Mouse (Mus musculus) large intestine, adult 2 months (tissue): ENCODE measurements around the gene Psmb5. TPM values are rescaled to one million over a fixed set of nuclear protein-coding genes. Genes with fewer than 3 reads are reported as not detected.

Source experiments
- DNase-seq: peaks from one replicate; pipeline ENCODE4 v3.0.0-alpha.2; 2012; ENCODE audit warnings: low read depth, low spot score
- WGBS: fragments of 180-500 bp; shearing (Covaris S2); methylation state at CpG from one replicate; pipeline ENCODE4 v1.1.7; 2018; 5-methylcytosine and 5-hydroxymethylcytosine counted together
- polyA plus RNA-seq: library from polyadenylated mRNA; depleted of rRNA; stranded (reverse); fragments of >200 nt; gene quantifications from 2 replicates; pipeline ENCODE4 v1.2.3, GENCODE M21; 2012

The Psmb5 gene
- polyA plus RNA-seq, 1 experiment = 183 TPM

DNA sequence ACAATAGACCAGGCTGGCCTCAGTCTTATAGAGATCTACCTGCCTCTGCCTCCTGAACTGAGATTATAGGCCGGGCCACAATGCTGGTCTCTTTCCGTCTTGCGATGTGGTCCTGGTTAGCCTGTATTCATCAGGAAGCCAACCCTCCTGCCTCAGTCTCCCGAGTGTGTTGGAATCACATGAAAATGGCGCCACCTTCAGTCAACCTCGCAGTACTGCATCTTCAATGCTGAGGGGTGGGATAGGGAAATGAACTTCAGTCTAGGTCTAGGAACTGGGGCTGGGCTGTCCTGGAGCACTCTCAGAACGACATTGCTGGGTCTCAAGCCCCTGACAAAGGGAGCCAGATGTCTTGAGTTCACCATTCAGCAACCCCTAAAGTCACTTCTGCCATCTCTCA, 20.7 kb downstream of the Psmb5 start:
- no peak for DNase-seq
- WGBS = 86% methylated on average over 7 of the region's 7 CpGs

DNA sequence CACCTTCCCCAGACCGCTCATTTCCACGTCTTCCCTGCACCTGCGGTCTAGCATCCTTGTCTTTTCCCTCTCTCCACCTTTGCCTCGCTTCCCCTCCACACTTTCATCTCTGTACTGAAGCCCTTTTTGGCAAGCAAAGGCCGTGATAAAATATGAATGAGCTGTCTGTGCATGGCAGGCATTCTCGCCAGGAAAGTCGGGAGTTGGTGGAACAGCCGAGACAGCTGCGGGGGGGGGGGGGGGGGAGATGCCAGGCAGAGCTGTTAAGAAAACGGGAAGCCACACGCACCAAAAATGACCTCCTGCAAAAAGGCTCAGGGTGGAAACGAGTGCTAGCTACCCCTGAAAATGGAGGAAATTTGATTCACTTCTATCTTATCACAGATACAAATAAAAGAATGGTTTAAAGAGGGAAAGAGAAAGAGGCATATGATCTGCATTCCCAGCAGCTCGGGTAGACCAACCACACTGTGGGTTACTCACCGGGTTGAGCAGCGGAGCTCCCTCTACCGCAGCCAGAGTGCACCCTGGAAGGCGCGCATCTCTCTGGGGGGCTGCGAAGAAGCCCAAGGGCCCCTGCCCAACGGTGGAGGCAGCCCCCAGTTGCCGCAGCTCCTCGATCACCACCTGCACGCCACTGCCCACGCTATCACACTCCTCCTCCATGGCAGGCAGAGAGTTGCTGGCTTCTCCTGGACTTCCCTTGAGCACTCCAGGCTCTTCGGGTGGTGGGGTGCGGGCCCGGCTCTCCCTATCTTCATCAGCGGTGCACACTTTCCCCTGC, 23.0 kb downstream of the Psmb5 start:
- no peak for DNase-seq
- WGBS = 87% methylated on average over 28 of the region's 28 CpGs

DNA sequence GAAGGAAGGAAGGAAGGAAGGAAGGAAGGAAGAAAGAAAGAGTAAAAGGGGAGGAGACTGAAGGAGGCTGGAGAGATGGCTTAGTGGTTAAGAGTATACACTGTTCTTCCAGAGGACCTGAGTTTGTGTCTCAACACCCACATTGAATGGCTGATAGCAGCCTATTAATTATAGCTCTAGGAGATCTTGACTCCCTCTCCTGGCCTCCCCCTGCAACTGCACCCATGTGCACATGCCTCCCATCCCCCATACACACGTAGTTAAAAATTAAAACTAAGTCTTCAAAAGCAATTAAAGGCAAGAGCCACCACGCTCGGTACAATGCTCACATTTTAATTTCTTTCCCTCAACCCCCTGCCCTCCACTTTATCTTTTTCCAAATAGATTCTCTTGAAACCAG, 23.8 kb downstream of the Psmb5 start:
- no peak for DNase-seq
- WGBS = 93% methylated on average over 3 of the region's 3 CpGs

DNA sequence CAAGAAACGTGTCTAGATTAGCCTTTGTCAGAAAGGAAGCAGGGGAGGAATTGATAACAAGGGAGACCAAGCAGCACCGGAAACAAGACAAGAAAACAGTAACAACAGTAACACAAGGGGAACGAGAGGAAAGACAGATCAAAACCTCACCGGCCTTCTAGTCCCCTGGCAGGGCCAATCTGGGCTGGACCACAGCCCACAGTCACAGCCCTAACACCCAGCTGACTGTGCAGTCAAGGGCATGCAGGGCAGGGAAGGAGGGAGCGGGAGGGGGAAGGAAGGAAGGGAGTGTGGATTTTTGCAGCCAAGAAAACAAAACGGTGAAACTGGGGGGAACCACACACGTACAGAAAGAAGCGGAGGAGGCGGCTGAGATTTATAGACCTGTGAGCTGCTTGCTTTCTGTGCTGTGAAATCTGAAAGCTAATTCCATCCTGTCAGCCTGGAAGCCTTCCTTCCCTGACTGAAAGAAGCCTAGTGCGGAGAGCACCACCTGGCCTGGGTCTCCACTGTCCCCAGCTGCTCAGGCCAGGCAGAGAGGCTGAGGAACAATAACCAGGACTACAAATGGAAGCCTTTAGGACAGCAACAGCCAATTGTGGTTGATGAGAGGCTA, 25.4 kb downstream of the Psmb5 start:
- 60% methylated on average over 10 of the region's 10 CpGs for WGBS
- DNase-seq = no peak

DNA sequence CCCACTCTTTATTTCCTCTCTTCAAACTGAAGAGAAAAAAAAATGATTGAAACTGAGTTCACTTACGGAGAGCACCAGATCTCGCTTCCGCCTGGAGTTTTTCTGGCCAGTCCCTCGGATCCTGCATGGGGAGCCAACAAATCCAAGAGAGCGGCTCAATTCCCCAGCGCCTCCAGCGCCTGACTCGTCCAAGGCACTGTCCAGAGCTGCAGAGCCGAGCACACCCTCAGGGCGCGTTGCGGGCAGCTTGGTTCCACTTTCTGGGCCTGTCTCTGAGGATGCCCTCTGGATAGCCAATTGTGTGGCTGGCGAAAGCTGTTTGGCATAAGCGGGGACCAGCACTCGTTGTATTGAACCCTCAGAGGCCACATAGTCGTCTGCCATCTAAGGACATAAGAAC, 26.8 kb downstream of the Psmb5 start:
- DNase-seq = no peak
- 93% methylated on average over 16 of the region's 16 CpGs for WGBS

DNA sequence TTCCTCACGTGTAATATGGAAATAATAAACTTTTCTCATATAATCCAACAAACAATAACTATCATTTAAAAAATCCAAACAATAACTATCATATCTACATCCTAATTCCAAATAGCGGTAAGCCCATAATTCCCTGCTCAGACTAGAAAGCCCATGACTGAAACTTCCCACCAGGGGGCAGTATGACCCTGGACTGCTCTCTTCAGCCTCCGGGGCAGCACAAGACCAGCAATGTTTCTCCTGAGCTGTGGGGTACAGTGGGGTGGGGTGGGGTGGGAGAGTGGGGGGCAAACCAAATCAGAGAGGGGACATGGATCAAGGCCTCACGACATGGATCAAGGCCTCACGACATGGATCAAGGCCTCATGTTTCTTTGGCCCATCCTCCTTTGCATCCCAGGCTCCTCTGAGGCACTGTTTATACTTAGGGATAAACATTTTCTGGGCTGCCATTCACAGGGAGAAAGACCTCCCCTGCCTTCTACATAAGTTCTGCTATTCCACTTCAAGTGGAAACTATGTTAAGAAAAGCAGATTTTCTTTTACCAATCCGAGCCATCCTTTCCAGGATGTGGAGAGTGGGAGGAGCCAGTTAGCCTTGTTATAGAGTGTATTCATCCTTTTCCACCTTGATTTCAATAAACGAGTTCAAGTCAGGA, 34.0 kb downstream of the Psmb5 start:
- 49% methylated on average over 7 of the region's 7 CpGs for WGBS

DNA sequence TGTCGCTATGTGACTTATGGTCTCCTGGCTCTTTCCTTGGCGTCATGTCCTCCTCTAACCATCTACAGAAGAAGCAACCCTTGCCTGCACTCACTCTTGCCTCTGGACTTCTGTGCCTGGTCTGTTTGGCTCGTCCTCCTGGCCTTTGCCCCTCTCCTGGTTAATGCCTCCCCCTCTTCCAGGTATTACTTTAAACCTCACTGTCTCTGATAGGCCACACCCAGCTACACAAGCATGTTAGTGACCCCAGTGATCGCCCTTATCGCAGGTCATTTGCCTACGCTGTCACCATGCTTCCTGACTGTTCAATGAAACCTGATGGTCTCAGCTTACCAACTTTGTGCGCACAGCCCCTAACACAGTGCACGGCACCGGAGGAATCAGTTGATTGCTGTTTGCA, 35.3 kb downstream of the Psmb5 start:
- WGBS = 93% methylated on average over 9 of the region's 9 CpGs
- no peak for DNase-seq

More for the DNA sequence above, 34.0 kb downstream of the Psmb5 start:
- DNase-seq = no peak

DNA sequence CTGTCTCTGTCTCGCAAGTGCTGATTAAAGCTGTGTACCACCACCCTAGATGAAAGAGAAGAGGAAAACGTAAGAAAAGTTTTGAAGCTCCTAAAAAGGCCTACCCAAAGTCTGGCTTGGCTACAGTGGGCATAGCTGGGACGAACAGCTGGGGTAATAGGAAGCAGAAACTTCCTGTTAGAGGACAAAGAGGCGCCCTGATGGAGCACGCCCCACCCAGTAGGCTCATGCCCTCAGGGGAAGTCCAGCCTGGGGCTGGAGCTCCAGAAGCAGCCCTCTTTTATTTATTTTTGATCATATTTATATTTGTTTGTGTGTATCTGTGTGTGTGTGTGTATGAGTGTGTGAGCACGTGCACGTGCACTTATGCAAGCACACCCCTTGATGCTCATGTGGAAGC, 38.2 kb downstream of the Psmb5 start:
- WGBS = 52% methylated on average over 7 of the region's 7 CpGs
- no peak for DNase-seq

DNA sequence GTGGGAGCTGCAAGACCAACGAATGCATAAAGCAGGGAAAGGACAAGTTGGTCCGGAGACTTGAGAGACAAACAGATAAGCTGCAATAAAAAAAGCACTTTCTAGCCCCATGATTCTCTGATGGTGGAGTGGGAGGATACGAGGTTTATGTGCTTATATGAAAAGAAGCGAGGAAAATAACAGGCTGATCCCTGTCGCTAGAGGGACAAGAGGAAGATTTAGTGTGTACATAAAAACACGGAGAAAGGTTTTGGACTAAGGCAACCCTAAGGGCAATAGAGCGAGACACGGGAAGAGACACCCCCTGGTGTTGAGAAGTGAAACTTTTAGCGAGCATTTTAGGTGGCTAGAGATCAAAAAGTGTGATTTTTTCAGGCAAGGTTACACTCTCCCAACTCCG, 39.8 kb downstream of the Psmb5 start:
- no peak for DNase-seq
- WGBS = under 1% methylated on average over 10 of the region's 10 CpGs

DNA sequence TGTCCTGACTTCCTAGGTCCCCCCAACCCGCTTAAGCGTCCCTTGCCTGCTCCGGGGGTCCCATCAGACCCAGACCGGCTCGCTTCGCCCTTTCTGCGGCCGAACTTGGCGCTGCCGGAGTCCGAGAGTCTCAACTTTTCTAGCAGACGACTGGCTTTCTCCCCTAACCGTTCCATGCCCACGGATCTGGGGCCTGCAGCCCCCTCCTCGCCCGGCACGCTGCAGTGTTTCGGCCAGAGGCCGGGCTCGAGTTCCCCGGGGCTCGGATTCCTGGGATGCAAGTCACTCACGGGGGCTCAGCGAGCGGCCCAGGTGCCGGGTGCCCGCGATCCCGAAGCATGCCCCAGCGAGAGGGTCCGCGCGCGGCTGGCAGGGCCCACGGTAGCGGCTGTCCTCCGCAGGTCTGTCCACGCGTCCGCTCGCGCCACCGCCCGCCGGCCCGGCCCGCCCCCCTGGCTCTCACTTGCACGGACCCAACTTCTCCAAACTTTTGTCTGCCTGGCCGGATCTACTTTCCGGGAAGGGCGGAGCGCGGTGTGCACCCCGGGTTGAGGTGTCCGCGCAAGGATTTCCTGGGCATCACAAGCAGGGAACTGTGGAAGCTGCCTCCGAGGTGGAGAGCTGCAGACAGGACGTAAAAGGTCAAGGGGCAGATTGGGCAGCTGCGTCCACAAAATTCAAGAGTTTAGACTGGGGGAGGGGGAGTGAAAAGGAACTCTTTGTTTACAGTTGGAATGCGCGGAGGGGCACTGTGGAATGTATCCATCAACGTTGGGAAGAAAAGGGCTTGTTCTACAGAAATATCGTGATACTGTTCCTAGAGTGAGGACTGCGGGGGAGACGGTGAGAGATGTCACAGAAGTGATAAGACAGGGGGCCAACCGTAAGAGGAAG, 40.5 kb downstream of the Psmb5 start, which contains the start of gene Ajuba:
Gene Ajuba, minus strand, starts transcription at position 470 of the 894 bp plus-strand sequence.
- DNase-seq = peak; percentile 61
- WGBS = under 1% methylated on average over 66 of the region's 66 CpGs

DNA sequence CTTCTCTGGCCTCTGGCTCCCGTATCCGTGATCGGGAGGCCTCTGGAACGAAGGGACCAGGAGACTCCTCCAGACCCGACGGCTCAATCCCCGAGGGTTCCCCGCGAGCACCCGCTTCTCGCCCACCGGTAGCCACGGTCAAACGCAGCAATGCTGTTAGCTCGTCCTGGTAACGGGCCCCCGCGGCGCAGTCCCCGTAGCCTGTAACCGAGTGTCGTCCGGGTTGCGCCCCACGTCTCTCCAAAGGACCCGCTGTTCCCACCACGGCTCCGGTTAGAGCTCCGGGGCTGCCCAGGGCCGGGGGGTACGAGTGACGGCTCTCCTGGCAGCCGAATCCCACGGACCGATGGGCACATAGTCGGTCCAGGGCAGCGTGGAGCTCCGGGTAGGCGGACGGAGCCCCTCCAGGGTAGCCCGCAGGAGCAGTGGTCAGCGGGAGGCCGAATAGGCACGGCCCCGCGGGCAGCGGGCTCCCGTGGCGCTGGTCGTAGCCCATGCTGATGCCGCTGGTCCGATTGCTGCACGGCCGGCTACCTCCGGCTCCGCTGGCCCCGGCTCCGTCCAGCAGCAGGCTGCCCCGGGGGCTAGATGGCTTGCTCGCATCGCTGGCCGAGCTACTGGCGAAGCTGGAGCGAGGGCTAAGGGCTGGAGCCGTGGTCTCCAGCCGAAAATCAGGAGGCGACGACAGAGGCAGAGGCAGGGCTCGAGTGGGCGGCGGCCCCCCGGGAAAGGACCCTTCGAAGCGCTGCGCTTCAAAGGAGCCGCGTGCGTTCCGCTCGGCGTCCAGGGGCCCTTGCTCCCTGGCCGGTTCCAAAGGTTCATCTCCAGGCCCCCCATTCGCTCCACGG, 41.4 kb downstream of the Psmb5 start:
- DNase-seq = no peak
- WGBS = 1% methylated on average over 84 of the region's 84 CpGs

DNA sequence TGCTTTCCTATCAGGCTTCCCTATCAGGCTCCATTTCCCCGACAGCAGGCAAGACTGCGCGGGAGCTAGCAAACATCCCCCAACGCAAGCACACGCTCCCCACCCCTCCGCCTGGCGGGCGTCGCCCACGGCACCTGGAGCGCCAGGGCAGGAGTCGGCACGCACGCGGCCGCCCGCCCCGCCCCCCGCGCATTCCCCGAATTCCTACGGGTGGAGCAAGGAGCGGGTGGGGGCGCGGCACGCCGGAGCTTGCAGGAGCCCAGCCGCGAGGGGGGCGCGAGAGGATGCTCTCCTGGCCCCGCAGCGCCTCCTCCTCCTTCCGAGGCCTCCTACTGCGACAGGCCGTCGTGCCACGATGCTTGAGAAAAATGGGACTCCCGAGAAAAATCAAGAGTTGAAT, 42.2 kb downstream of the Psmb5 start:
- 1% methylated on average over 39 of the region's 39 CpGs for WGBS
- DNase-seq = no peak

DNA sequence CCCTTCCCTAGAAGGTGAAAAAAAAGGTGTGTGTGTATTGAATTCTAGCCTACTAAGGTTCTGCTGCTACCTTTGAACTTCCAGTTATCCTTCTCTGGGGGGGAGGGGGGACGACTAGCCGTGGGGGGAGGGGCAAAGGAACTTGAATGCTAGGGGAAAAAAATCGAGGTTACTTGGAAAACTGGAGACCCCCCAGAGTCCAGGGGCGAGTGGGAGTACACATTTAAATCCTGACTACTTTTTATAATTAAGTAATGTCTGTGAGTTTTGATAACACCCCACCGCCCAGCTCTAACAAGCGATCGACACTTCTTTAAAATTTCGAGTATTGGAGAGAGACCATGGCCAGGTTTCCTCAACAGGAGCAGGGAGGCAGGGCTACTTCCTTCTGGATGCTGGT, 42.8 kb downstream of the Psmb5 start:
- DNase-seq = no peak
- WGBS = 33% methylated on average over 8 of the region's 8 CpGs

DNA sequence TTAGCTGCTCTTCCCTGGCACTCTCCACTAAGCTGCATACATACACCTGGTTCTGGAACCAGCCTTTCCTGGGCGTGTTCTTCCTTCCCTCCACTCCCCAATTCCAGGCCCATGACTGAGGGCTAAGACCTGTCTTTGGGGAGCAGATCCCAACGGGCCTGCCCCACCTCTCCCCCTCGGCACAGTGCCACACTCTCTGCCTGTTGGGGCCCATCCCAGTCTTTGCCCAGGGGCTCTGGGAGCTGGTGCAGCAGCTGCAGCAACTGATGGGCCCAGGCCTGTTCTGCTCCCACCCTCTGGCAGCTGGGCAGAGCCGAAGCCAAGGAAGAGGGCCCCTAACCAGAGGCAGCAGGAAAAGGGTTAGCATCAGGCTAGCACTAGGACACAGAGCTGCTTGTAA, 43.6 kb downstream of the Psmb5 start:
- DNase-seq = no peak

DNA sequence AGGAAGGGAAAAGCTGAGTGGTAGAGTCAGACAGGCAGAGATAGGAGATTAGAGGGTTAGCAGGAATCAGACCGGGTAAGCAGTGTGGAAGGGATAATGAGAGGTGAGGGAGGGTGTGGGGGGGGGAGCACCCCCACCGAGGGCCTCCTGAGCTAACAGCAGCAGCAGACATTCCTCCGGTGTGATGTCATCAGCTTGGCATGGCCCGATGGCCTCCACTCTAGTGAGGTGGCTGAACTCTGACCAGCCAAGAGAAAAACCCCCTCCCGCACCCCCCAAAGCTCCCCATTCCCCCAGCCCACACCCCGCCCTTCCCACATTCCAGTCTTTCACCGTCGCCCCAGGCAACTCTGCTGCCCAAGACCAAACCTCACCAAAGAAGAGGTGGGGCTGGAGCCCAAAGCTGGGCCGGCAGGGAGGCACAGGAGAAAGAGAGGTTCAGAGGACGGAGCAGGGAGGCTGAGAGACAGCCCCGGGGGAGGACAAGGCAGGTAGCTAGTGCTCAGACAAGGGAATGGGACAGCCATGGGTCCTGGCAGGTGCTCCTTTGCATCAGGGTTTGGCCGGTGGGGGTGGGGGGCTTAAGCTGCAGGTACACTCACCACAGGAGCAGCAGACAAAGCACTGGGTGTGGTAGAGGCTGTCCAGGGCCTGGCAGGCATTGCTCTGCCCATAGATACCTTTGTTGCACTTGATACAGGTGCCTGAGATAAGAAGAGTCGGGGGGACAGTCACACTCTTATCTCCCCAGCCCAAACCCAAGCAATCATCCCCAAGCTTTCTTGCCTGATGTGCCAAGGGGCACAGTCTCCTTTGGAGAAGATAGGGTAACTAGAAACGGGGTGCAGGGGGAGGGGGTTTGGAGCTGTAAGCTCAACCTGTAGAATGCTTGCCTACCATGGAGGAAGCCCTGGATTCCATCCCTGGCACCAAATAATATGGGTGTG, 44.8 kb downstream of the Psmb5 start:
- 36% methylated on average over 14 of the region's 14 CpGs for WGBS
- no peak for DNase-seq

More for the DNA sequence above, 43.6 kb downstream of the Psmb5 start:
- 30% methylated on average over 4 of the region's 4 CpGs for WGBS

DNA sequence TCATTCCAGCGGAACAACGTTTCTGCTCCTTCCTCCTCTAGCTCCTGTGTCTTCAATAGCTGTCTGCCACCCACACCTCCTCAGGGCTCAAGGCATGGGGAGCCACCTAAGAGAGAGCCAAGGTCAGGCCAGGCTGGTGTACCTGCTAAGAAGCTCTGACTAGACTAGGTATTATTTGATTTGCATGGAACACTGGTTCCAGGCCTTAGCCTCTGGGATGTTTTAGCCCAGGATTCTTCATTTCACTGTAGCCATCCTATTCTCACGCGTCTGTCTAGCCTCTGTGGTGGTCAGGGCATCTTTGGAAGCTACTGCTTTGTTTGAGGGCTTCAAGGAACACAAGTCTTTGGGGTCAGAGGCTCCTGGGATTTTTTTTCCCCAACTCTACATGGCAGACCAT, 45.7 kb downstream of the Psmb5 start:
- no peak for DNase-seq
- WGBS = 54% methylated on average over 4 of the region's 4 CpGs

DNA sequence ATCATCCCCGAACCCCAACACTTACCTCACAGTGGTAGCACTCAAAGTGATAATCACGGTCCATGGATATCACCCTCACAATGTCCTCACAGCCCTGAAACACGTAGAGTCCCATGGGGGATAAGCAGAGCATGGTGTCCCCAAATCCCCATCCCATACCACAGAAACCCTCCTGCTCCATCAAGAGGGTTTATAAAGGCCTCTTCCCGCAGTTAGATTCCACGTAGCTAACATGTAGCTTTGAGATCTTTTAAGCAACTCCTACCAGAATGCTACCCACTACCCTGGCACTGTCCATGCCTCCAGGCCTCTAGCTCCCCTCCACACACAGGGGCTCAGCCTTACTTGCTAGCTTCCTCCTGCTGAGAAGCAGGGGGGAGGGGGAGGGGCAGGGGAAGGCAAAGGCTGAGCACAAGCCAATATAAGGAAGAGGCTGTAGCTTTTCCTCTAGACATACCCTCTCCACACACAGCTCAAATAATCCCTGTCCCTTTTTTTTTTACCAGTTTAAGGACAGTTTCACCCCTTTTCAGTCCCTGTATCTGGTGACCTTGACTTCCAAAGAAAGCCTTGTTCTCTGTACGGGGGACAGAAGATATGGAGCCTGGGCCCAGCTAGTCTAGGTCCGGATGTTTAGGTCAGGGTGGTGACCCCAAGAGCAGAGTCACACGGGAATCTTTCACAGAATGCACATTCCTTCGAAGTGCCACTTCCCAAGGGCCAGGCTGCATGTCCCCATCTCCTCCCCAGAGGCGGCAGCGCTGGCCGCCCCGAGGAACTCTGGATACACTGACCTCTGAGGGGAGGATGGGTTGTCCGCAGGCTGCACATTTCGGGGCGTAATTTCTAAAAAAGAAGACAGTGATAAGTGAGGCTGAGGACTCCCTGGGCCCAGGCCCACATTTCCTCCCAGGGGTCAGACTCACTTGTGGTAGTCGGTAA, 48.1 kb downstream of the Psmb5 start:
- 80% methylated on average over 17 of the region's 17 CpGs for WGBS
- DNase-seq = no peak
